Mouse (Mus musculus): Measurements from ENCODE around the gene Ankef1. TPM values are rescaled to one million over a fixed set of nuclear protein-coding genes. Genes with fewer than 3 reads are reported as not detected.

Gene Ankef1
- polyA plus RNA-seq, 1 experiment from 2014 or later = 0.09 TPM

GRCm38 (mm10) chr2:136532033-136532432, 30.3 kb downstream of the Ankef1 start:
- peak; percentile 90 for ATAC-seq (ENCODE audit: insufficient number of reproducible peaks, insufficient read depth, low FRiP score, low read depth)
- H3K36me3 ChIP-seq (ENCODE audit: control insufficient read depth, insufficient read depth, low read length) = no peaks in the 10 kb centered on the region
- peak overlapping the region; percentile 72 for H3K4me2 ChIP-seq (ENCODE audit: low read length)
- no peaks in the 10 kb centered on the region for H3K4me1 ChIP-seq (ENCODE audit: control insufficient read depth in 2 of 2, insufficient read depth in 2 of 2, low read length in 2 of 2)
- H3K27me3 ChIP-seq (ENCODE audit: control insufficient read depth, insufficient read depth, low read length) = no peaks in the 10 kb centered on the region
- peak overlapping the region; percentile 57 for H3K9ac ChIP-seq (ENCODE audit: low read length)
- H3K27ac ChIP-seq (replicated peaks in 1 of 2; ENCODE audit: control insufficient read depth in 1 of 2, insufficient read depth in 1 of 2, low read depth in 2 of 2, low read length in 2 of 2) = no peak overlapping the region
- under 1% methylated on average over 23 of the region's 23 CpGs for WGBS
- no peaks in the 10 kb centered on the region for H3K9me3 ChIP-seq (ENCODE audit: control insufficient read depth, low read length)
- peak overlapping the region; percentile 47 to 64 for H3K4me3 ChIP-seq (ENCODE audit: control insufficient read depth in 1 of 2, insufficient read depth in 1 of 2, low read depth in 1 of 2, low read length in 2 of 2)

- Histone ChIP-seq H3K4me3 (ENCODE audit: control insufficient read depth in 1 of 2, insufficient read depth in 1 of 2, low read depth in 1 of 2, low read length in 2 of 2) (no peak overlapping the region), H3K36me3 (ENCODE audit: control insufficient read depth, insufficient read depth, low read length) (no peaks in the 10 kb centered on the region), H3K4me2 (ENCODE audit: low read length) (no peak overlapping the region), H3K9me3 (ENCODE audit: control insufficient read depth, low read length) (no peaks in the 10 kb centered on the region), H3K4me1 (ENCODE audit: control insufficient read depth in 2 of 2, insufficient read depth in 2 of 2, low read length in 2 of 2) (no peaks in the 10 kb centered on the region), H3K27ac (replicated peaks in 1 of 2; ENCODE audit: control insufficient read depth in 1 of 2, insufficient read depth in 1 of 2, low read depth in 2 of 2, low read length in 2 of 2) (no peak overlapping the region), H3K9ac (ENCODE audit: low read length) (no peak overlapping the region), H3K27me3 (ENCODE audit: control insufficient read depth, insufficient read depth, low read length) (no peaks in the 10 kb centered on the region)
- 68% methylated on average over 5 of the region's 5 CpGs for WGBS
- no peak for ATAC-seq (ENCODE audit: insufficient number of reproducible peaks, insufficient read depth, low FRiP score, low read depth)
Observed at GRCm38 (mm10) chr2:136558020-136558419, 56.3 kb downstream of the Ankef1 start.

- Histone ChIP-seq H3K36me3 (ENCODE audit: control insufficient read depth, insufficient read depth, low read length) (no peaks in the 10 kb centered on the region), H3K27ac (replicated peaks in 1 of 2; ENCODE audit: control insufficient read depth in 1 of 2, insufficient read depth in 1 of 2, low read depth in 2 of 2, low read length in 2 of 2) (no peak overlapping the region), H3K9ac (ENCODE audit: low read length) (no peak overlapping the region), H3K4me3 (ENCODE audit: control insufficient read depth in 1 of 2, insufficient read depth in 1 of 2, low read depth in 1 of 2, low read length in 2 of 2) (no peak overlapping the region), H3K27me3 (ENCODE audit: control insufficient read depth, insufficient read depth, low read length) (no peaks in the 10 kb centered on the region), H3K4me2 (ENCODE audit: low read length) (no peak overlapping the region), H3K9me3 (ENCODE audit: control insufficient read depth, low read length) (no peaks in the 10 kb centered on the region), H3K4me1 (ENCODE audit: control insufficient read depth in 2 of 2, insufficient read depth in 2 of 2, low read length in 2 of 2) (no peaks in the 10 kb centered on the region)
- ATAC-seq (ENCODE audit: insufficient number of reproducible peaks, insufficient read depth, low FRiP score, low read depth) = no peak
- 86% methylated on average over 1 of the region's 1 CpGs for WGBS
Observed at GRCm38 (mm10) chr2:136562336-136562735, 60.6 kb downstream of the Ankef1 start.

GRCm38 (mm10) chr2:136570856-136571255, 69.1 kb downstream of the Ankef1 start:
- H3K4me3 ChIP-seq (ENCODE audit: control insufficient read depth in 1 of 2, insufficient read depth in 1 of 2, low read depth in 1 of 2, low read length in 2 of 2) = no peak overlapping the region
- ATAC-seq (ENCODE audit: insufficient number of reproducible peaks, insufficient read depth, low FRiP score, low read depth) = peak; percentile 79
- no peak overlapping the region for H3K4me2 ChIP-seq (ENCODE audit: low read length)
- no peak overlapping the region for H3K9ac ChIP-seq (ENCODE audit: low read length)
- H3K4me1 ChIP-seq (ENCODE audit: control insufficient read depth in 2 of 2, insufficient read depth in 2 of 2, low read length in 2 of 2) = peaks cover 2 to 5% of the 10 kb centered on the region in 2 experiments; a peak in 2 of 4 replicates
- no peaks in the 10 kb centered on the region for H3K27me3 ChIP-seq (ENCODE audit: control insufficient read depth, insufficient read depth, low read length)
- WGBS = 2% methylated on average over 2 of the region's 2 CpGs
- no peaks in the 10 kb centered on the region for H3K36me3 ChIP-seq (ENCODE audit: control insufficient read depth, insufficient read depth, low read length)
- H3K27ac ChIP-seq (replicated peaks in 1 of 2; ENCODE audit: control insufficient read depth in 1 of 2, insufficient read depth in 1 of 2, low read depth in 2 of 2, low read length in 2 of 2) = no peak overlapping the region
- no peaks in the 10 kb centered on the region for H3K9me3 ChIP-seq (ENCODE audit: control insufficient read depth, low read length)

GRCm38 (mm10) chr2:136582762-136583161, 81.1 kb downstream of the Ankef1 start:
- no peak for ATAC-seq (ENCODE audit: insufficient number of reproducible peaks, insufficient read depth, low FRiP score, low read depth)
- H3K4me3 ChIP-seq (ENCODE audit: control insufficient read depth in 1 of 2, insufficient read depth in 1 of 2, low read depth in 1 of 2, low read length in 2 of 2) = no peak overlapping the region
- WGBS = 57% methylated on average over 2 of the region's 2 CpGs
- no peaks in the 10 kb centered on the region for H3K27me3 ChIP-seq (ENCODE audit: control insufficient read depth, insufficient read depth, low read length)
- H3K4me2 ChIP-seq (ENCODE audit: low read length) = no peak overlapping the region
- H3K9me3 ChIP-seq (ENCODE audit: control insufficient read depth, low read length) = no peaks in the 10 kb centered on the region
- H3K9ac ChIP-seq (ENCODE audit: low read length) = no peak overlapping the region
- H3K4me1 ChIP-seq (ENCODE audit: control insufficient read depth in 2 of 2, insufficient read depth in 2 of 2, low read length in 2 of 2) = no peaks in the 10 kb centered on the region
- H3K36me3 ChIP-seq (ENCODE audit: control insufficient read depth, insufficient read depth, low read length) = no peaks in the 10 kb centered on the region
- H3K27ac ChIP-seq (replicated peaks in 1 of 2; ENCODE audit: control insufficient read depth in 1 of 2, insufficient read depth in 1 of 2, low read depth in 2 of 2, low read length in 2 of 2) = no peak overlapping the region

- Histone ChIP-seq H3K4me3 (ENCODE audit: control insufficient read depth in 1 of 2, insufficient read depth in 1 of 2, low read depth in 1 of 2, low read length in 2 of 2) (no peak overlapping the region), H3K27ac (replicated peaks in 1 of 2; ENCODE audit: control insufficient read depth in 1 of 2, insufficient read depth in 1 of 2, low read depth in 2 of 2, low read length in 2 of 2) (no peak overlapping the region), H3K4me2 (ENCODE audit: low read length) (no peak overlapping the region), H3K36me3 (ENCODE audit: control insufficient read depth, insufficient read depth, low read length) (no peaks in the 10 kb centered on the region), H3K9me3 (ENCODE audit: control insufficient read depth, low read length) (no peaks in the 10 kb centered on the region), H3K27me3 (ENCODE audit: control insufficient read depth, insufficient read depth, low read length) (no peaks in the 10 kb centered on the region), H3K9ac (ENCODE audit: low read length) (no peak overlapping the region), H3K4me1 (ENCODE audit: control insufficient read depth in 2 of 2, insufficient read depth in 2 of 2, low read length in 2 of 2) (no peaks in the 10 kb centered on the region)
- 27% methylated on average over 2 of the region's 2 CpGs for WGBS
- ATAC-seq (ENCODE audit: insufficient number of reproducible peaks, insufficient read depth, low FRiP score, low read depth) = no peak
Observed at GRCm38 (mm10) chr2:136588811-136589210, 87.1 kb downstream of the Ankef1 start.

GRCm38 (mm10) chr2:136596451-136596850, 94.7 kb downstream of the Ankef1 start:
- Histone ChIP-seq H3K27ac (replicated peaks in 1 of 2; ENCODE audit: control insufficient read depth in 1 of 2, insufficient read depth in 1 of 2, low read depth in 2 of 2, low read length in 2 of 2) (no peak overlapping the region), H3K4me2 (ENCODE audit: low read length) (no peak overlapping the region), H3K27me3 (ENCODE audit: control insufficient read depth, insufficient read depth, low read length) (no peaks in the 10 kb centered on the region), H3K9me3 (ENCODE audit: control insufficient read depth, low read length) (no peaks in the 10 kb centered on the region), H3K4me1 (ENCODE audit: control insufficient read depth in 2 of 2, insufficient read depth in 2 of 2, low read length in 2 of 2) (no peaks in the 10 kb centered on the region), H3K9ac (ENCODE audit: low read length) (no peak overlapping the region), H3K4me3 (ENCODE audit: control insufficient read depth in 1 of 2, insufficient read depth in 1 of 2, low read depth in 1 of 2, low read length in 2 of 2) (no peak overlapping the region), H3K36me3 (ENCODE audit: control insufficient read depth, insufficient read depth, low read length) (no peaks in the 10 kb centered on the region)
- no peak for ATAC-seq (ENCODE audit: insufficient number of reproducible peaks, insufficient read depth, low FRiP score, low read depth)
- 22% methylated on average over 3 of the region's 3 CpGs for WGBS

GRCm38 (mm10) chr2:136598743-136599142, 97.0 kb downstream of the Ankef1 start:
- no peaks in the 10 kb centered on the region for H3K27me3 ChIP-seq (ENCODE audit: control insufficient read depth, insufficient read depth, low read length)
- H3K36me3 ChIP-seq (ENCODE audit: control insufficient read depth, insufficient read depth, low read length) = no peaks in the 10 kb centered on the region
- no peaks in the 10 kb centered on the region for H3K4me1 ChIP-seq (ENCODE audit: control insufficient read depth in 2 of 2, insufficient read depth in 2 of 2, low read length in 2 of 2)
- no peaks in the 10 kb centered on the region for H3K9me3 ChIP-seq (ENCODE audit: control insufficient read depth, low read length)
- WGBS = 75% methylated on average over 6 of the region's 6 CpGs
- H3K9ac ChIP-seq (ENCODE audit: low read length) = no peak overlapping the region
- ATAC-seq (ENCODE audit: insufficient number of reproducible peaks, insufficient read depth, low FRiP score, low read depth) = no peak
- no peak overlapping the region for H3K4me2 ChIP-seq (ENCODE audit: low read length)
- H3K27ac ChIP-seq (replicated peaks in 1 of 2; ENCODE audit: control insufficient read depth in 1 of 2, insufficient read depth in 1 of 2, low read depth in 2 of 2, low read length in 2 of 2) = no peak overlapping the region
- no peak overlapping the region for H3K4me3 ChIP-seq (ENCODE audit: control insufficient read depth in 1 of 2, insufficient read depth in 1 of 2, low read depth in 1 of 2, low read length in 2 of 2)
